Mouse (Mus musculus) C2C12 (cell line): Measurements from ENCODE around the gene Lias.

ENCODE experiments used
- CTCF ChIP-seq: IDR thresholded peaks from one replicate; pipeline ENCODE4 v1.5.1; 2011; ENCODE audit not compliant: control insufficient read depth, insufficient read depth, insufficient read length
- FOSL1 ChIP-seq: IDR thresholded peaks from one replicate; pipeline ENCODE4 v1.8.0; 2011; ENCODE audit warnings: mild to moderate bottlenecking, low read length; ENCODE audit not compliant: poor library complexity, insufficient read depth, severe bottlenecking

- TF ChIP-seq CTCF (no peak), FOSL1 (no peak)
Measured at GRCm38 (mm10) chr5:65428321-65428720, 37.0 kb downstream of the Lias start.
